Mouse (Mus musculus) lung, adult 2 months (tissue): ENCODE measurements around the gene Eml2.

Experiments
- CTCF ChIP-seq: fragments of 200-500 bp; IDR thresholded peaks from 2 replicates; pipeline ENCODE4 v1.5.1; 2011; ENCODE audit warnings: mild to moderate bottlenecking, low read length, control low read depth; ENCODE audit not compliant: insufficient read depth
- POLR2A ChIP-seq: fragments of 200-500 bp; IDR thresholded peaks from 2 replicates; pipeline ENCODE4 v1.6.1; 2011; ENCODE audit warnings: low read depth, mild to moderate bottlenecking, control low read depth, low read length, borderline replicate concordance; ENCODE audit errors: extremely low read depth

DNA sequence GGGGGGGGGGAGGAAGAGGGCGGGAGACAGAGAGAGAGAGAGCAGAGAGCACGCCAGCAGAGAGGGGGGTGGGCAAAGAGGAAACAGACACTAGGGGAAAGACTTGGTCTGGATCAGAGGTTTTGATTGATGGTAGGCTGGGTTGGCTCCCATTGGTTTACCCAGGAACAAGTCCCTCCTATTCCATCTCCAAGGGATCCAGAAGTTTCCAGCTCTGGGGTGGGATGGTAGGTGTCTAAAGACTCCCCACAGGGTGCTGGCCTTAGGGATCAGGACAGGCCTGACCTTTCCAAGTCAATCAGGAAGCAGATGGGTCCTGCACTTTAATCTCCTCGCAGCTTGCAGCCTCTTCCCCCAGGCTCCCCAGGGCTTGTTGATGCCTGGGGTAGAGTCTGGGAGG is 41.7 kb downstream of the Eml2 start:
- TF ChIP-seq CTCF (no peak), POLR2A (no peak)
